Mouse (Mus musculus) T-cell, adult 2 months (primary cell): ENCODE results near the gene Chpf.
A peak's percentile ranks its signal among the peaks of the same experiment; 100 is the strongest.

Experiments
- DNase-seq: peaks from one replicate; pipeline ENCODE4 v3.0.0; 2022; ENCODE audit warnings: low spot score

The Chpf gene

DNA sequence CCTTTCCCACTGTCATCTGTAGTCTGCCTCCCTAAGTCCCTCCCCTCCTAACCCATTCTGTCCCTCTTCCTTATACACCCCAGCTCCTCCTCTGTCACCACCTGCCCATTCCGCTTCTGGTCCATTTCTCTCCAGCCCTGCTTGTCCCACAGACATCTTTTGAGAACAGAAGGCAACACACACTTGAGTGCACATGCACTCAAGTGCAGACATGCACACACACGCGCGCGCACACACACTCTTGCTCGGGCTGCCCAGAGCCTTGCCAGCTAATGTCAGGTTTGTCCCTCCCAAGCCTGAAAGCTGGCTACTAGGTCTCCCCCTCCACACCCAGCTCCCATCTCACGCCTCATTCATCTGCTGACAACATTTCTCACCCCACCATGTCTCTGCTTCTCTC lies 38.4 kb downstream of the Chpf start:
- no peak for DNase-seq

DNA sequence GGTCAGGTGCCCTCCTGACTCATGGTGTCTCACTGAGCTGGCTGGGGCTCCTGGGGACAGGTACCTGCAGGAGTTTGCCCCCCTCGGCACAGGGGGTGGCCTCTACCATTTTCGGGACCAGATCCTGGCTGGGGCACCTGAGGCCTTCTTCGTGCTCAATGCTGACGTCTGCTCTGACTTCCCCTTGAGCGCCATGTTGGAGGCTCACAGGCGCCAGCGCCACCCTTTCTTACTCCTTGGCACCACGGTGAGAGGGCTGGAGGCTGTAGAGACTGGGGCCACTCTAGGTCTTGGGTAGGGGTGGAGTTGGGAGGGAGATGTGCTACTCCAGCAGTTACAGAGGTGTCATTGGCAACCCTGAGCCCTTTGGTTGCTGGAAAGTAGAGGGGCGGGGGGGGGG lies 40.3 kb downstream of the Chpf start:
- DNase-seq, result no peak

DNA sequence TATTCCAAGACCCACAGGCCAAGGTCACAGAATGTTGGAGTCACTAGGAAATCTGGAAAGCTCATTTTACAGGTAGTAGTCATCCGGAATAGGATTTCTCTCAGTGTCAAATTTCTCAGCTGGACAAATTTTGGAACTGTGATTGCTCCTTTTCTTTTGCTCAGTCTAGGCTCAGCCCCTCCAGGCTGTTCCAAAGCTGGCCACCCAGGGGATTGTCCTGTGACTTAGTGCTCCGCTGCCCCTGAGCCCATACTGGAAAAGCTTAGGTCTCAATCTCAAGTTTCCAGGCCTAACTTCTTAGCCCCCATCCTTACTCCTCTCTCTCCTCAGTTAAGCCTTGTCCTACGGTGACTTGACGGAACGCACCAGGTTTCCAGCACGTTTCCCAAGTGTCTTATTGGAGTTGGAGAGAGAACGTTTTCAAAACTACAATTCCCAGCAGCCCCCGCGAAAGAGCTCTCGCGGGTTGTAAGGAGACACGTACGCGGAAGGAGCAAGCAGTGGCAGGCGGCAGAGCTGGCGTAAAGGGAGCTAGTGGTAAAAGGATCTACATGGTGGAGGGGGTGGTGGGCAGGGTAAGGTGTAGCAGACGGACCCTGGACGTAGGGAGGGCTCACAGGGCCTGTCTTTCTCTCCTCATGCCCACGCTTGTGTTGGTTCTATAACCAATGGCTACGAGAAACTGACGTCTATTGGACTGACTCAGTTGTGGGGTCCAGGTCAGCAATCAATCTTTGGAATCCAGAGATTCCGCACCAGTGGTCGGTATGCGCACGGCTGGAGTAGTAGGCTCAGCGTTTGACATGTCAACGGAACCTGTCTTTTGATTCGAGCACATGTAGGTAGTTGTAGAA lies 43.4 kb downstream of the Chpf start, which contains the start of gene Gmppa:
Gmppa (plus strand) TSS at position 456 of the 854 bp plus-strand sequence.
- DNase-seq, result peak; percentile 69

DNA sequence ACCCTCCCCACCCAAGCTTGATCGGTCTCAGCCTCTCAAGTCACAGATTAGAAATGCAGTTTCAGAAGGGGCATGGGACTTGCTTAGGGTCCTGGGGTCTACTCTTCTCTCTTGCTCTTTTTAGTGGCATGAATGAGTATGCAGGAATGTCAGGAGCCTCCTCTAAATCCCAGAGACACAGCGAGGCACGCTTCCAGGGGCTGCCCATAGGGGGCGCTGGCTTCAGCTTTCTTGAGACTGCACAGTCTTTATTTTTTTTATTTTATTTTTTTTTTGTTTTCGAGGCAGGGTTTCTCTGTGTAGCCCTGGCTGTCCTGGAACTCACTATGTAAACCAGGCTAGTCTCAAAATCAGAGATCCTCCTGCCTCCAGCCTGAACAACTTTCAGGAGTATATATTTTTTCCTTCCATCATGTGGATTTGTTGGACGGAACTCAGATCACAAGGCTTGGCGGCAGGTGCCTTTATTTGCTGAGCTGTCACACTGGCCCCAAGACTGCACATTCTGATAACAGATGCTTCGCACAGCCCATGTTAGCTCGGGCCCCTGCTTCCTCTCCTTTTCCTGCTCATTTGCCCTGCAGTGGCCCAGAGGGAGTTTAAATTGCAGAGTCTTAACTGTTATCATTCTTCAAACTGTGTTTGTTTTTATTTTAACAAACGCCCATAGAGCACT lies 53.2 kb downstream of the Chpf start:
- no peak for DNase-seq
